Mouse (Mus musculus) CD4-positive, CD25-positive, alpha-beta regulatory T cell, adult 2 months (primary cell): ENCODE results near the gene Cabcoco1.

Experiments
- DNase-seq: peaks from one replicate; pipeline ENCODE4 v3.0.0-alpha.2; 2012; ENCODE audit warnings: low read depth, low spot score

The Cabcoco1 gene

GRCm38 (mm10) chr10:68435754-68436153 is 105.9 kb downstream of the Cabcoco1 start:
- no peak for DNase-seq

GRCm38 (mm10) chr10:68435001-68435560 is 106.6 kb downstream of the Cabcoco1 start:
- DNase-seq: no peak

- no peak for DNase-seq
Measured at GRCm38 (mm10) chr10:68434045-68434639, 107.6 kb downstream of the Cabcoco1 start.

- no peak for DNase-seq
Measured at GRCm38 (mm10) chr10:68431346-68431745, 110.3 kb downstream of the Cabcoco1 start.

DNA sequence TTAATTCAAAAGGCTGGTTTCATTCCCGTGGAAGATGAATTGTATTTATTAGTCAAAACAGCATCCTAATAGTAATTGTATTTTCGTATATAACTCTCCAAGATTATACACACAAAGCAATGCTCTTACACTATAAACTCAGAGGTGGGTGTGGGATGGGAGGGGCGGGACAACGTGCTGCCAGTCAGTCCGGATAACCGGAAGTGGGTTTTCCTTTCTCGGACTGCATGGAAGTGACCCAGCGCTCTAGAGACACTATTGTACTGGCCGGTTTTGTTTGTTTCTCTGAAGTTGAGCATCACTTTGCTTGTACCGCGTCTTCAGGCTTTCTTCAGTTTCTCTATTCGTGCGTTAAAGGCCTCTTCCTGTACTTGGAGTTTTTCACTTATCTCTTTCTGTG is 110.8 kb downstream of the Cabcoco1 start:
- DNase-seq: no peak

- no peak for DNase-seq
Measured at GRCm38 (mm10) chr10:68420393-68420920, 121.2 kb downstream of the Cabcoco1 start.

GRCm38 (mm10) chr10:68419893-68420292 is 121.8 kb downstream of the Cabcoco1 start:
- no peak for DNase-seq

DNA sequence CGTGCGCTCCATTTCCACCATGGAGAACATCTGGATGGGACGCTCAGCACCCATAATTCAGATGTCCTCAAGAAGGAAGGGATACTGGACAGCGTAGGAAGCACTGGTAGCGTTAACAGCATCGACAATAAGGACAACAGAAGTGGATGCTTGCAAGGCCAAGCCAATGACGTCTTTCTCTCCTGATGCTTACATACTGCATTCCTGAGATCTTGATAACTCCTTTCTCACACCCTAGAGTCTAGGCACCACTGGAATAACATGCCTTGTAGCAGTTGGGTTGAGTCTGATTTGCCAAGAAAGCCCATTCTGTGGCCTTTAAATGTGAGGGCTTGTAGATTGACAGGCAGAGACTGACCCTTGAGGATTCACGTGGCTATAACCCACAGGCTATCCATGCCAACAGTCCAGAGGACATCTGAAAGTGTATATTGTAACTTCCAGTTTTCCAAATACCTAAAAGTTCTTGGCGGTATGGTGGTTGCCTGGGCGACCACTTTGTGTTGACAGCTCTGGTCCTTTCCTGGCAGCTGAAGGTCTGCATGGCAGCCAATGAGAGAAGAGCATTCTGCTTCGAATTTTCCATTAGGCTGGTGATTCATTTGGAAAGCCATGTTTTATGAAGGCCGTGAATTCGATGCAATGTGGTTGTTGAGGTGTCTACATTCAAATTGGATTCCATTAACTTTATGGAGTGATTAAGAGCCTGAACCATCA is 124.5 kb downstream of the Cabcoco1 start:
- DNase-seq: no peak

DNA sequence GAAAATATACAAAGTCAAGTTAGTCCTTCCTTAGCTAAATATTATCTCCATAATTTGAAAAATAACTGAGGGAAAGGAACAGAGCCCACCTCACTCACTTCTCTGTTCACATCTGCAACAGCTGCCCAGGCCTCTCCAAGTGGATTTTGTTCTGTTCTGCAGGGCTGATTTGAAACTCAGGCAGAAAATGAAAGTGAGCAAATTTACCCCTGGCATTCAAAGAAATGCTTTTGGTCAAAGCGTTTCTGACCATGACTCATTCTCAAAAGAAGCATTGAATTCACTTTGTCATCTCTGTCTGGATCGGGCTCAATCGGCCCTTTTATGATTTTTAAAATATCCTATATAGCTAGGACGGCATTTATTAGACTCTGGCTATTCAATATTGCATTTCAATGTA is 135.8 kb downstream of the Cabcoco1 start:
- DNase-seq: no peak

DNA sequence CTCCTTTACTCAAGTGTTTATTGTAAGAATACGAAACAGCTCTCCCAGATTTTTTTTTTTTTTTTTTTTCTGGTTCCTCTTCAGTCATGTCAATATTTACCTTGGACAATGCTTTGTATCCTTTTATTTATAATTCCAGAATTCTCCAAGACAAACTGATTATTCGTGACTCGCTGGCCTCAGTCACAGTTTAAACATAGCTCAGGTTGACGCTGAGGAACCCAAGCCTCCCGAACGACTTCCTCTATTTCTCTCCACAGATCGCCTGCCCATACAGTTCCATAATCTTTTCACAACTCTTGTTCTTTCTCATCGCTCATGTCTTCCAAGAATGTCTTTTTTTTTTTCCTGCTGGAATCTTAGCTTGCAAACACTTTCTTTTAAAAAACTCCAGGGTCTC is 144.9 kb downstream of the Cabcoco1 start:
- no peak for DNase-seq

- DNase-seq: no peak
Measured at GRCm38 (mm10) chr10:68396083-68396482, 145.6 kb downstream of the Cabcoco1 start.

- no peak for DNase-seq
Measured at GRCm38 (mm10) chr10:68391640-68392039, 150.1 kb downstream of the Cabcoco1 start.

- DNase-seq: no peak
Measured at GRCm38 (mm10) chr10:68388802-68389201, 152.9 kb downstream of the Cabcoco1 start.

DNA sequence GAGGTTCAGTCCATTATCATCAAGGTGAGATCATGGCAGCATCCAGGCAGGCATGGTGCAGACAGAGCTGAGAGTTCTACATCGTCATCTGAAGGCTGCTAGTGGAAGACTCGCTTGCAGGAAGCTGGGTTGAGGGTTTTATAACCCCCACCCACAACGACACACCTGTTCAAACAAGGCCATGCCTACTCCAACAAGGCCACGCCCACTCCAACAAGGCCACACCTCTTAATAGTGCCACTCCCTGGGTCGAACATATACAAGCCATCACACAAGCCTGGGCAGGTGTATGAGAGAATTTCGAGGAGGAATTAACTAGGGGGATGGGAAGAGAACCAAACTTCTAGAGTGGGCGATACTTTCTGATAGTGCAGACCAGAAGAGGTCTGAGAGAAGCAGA is 153.6 kb downstream of the Cabcoco1 start:
- DNase-seq: no peak
